In the genomic region with DNA sequence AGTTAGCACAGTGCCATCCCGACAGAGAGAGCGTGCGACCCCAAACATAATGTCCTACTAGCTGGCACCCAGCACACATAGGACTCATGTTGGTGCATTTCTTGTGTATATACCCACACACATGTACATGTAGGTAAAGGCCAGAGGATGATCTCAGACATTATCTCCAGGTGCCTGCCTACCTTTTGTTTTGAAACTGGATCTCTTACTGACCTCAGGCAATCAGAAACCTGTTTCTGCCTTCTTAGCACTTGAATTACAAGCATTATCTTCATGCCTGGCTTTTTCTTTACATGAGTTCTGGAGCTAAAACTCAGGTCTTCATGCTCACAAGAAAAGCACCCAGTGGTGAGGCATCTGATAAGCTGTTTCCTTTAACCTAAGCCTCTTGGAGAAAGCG, we compare ENCODE assay signal across 24 mouse cellular contexts.
"Had no signal": no experiment of that assay in that cellular context is flagged by ENCODE, and none has a peak within 500 bp of the region (broad histone marks: within the 10 kb centered on the region; RNA-seq: fewer than 3 reads in every experiment).

No protein-coding gene starts in this region.

- H3K27me3 ChIP-seq: hindbrain, embryonic 13.5 days; hindbrain, embryonic 15.5 days; kidney, embryonic 15.5 days; limb, embryonic 13.5 days; limb, embryonic 15.5 days; liver, embryonic 12.5 days had no signal

- H3K4me3 ChIP-seq: heart, adult 2 months; hindbrain, embryonic 13.5 days; hindbrain, embryonic 15.5 days; kidney, embryonic 15.5 days; limb, embryonic 13.5 days; limb, embryonic 15.5 days; liver, embryonic 12.5 days had no signal

- H3K9ac ChIP-seq: hindbrain, embryonic 13.5 days; hindbrain, embryonic 15.5 days; kidney, embryonic 15.5 days; limb, embryonic 13.5 days; limb, embryonic 15.5 days; liver, embryonic 12.5 days; liver, embryonic 14.5 days had no signal

- H3K4me2 ChIP-seq: heart, embryonic 11.5 days; hindbrain, embryonic 13.5 days; hindbrain, embryonic 15.5 days; kidney, embryonic 15.5 days; limb, embryonic 13.5 days; limb, embryonic 15.5 days; liver, embryonic 12.5 days had no signal

- H3K27ac ChIP-seq: heart, adult 2 months; hindbrain, embryonic 13.5 days; hindbrain, embryonic 15.5 days; hindbrain, postnatal 0 days; kidney, embryonic 15.5 days; kidney, postnatal 0 days; limb, embryonic 13.5 days; limb, embryonic 15.5 days; liver, embryonic 12.5 days; liver, embryonic 14.5 days had no signal

- ATAC-seq: hindbrain, postnatal 0 days; intestine, embryonic 16.5 days; liver, embryonic 12.5 days had no signal

- H3K4me1 ChIP-seq: hindbrain, embryonic 13.5 days; hindbrain, embryonic 15.5 days; kidney, embryonic 15.5 days; limb, embryonic 13.5 days; limb, embryonic 15.5 days had no signal

- H3K9me3 ChIP-seq: hindbrain, embryonic 13.5 days; hindbrain, embryonic 15.5 days; kidney, embryonic 15.5 days; limb, embryonic 13.5 days; limb, embryonic 15.5 days; liver, embryonic 12.5 days had no signal

- DNase-seq: gastrocnemius, postnatal 14 days; gastrocnemius, postnatal 36 days; heart, adult 11 months; heart, adult 2 months; heart, postnatal 10 days; kidney, adult 11 months; kidney, adult 2 months; kidney, adult 9 months; kidney, postnatal 14 days; kidney, postnatal 36 days; layer of hippocampus, adult 9-11 months; layer of hippocampus, postnatal 36 days; left cerebral cortex, postnatal 4 days had no signal
